Mouse (Mus musculus) kidney, adult 8-10 months (tissue): ENCODE measurements at regions not wholly inside any gene's neighbourhood (a gene's known extent, or its start where the extent isn't known, plus 50 kb on each side); places are given as distances from the start of the nearest gene placed in this dataset.
A peak's percentile ranks its signal among the peaks of the same experiment; 100 is the strongest.
"Not testable (repeated sequence)": the region's sequence is repeated elsewhere in the genome, so short reads cannot be mapped to it uniquely, and the experiment has no call there.

Experiments used
- DNase-seq, 2 experiments: peaks; one replicate each; pipeline ENCODE4 v3.0.0; 2022

GRCm38 (mm10) chr10:62055408-62055807 lies 76.5 kb upstream of the Col13a1 start:
- peak; percentile 14 to 67 for DNase-seq

GRCm38 (mm10) chr10:62049782-62050192 lies 70.9 kb upstream of the Col13a1 start:
- peak; percentile 38 to 45 for DNase-seq

DNA sequence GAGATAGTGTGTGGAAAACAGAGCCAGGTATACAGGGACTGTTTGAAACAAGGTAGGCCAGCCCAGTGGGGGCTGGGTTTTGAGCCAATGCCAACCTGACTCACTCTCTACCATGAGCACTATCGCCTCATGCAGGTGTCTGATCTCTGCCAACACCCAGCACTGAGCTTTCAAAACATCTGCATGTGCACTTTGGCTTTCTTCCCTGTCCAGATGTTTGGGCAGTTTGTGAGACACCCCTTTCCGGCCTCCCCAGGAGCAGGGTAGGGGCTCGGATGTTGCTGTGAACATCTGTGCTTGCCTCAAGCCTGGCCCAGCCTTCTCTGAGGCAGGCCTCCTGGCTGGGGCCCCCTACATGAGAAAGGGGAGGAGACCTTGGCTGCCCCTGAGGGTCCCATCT lies 65.5 kb upstream of the Col13a1 start:
- no peak for DNase-seq

DNA sequence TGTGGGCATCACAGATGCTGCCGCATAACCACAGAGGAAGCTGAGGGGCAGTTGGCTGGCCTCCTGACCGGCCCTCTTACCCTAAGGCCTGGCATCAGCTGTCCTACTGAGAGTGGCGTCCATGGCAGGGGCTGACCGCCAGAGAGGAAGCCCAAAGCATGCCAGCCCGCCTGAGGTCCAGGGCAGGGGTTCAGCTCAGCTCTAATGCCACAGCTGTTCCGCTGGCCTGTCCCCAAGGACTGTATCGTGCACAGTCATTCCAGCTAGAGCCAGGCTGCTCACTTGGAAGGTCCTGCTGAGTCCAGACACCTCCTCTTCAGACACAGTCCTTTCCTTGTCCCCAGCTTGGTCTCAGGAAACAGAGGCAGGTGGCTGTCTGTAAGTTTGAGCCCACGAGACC lies 61.0 kb upstream of the Col13a1 start:
- no peak for DNase-seq

DNA sequence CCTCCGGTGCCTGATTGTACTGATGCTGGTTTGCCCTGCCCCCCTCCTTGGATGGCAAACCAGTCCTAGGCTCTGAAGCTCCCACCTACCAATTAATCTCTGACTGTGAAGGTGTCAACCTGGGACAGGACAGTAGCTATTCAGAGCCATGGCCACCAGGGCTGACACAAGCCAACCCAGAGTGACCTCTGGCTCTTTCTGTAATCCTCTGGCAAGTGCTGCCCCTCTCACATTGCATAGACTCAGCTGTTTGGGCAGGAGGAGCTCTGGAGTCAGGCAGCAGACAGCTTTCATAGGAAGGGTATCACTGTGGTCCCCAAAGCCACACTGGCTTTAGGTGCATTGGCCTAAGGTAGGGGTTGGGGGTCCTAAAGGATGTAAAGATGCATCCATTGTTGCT lies 59.7 kb upstream of the Col13a1 start:
- DNase-seq: no peak

DNA sequence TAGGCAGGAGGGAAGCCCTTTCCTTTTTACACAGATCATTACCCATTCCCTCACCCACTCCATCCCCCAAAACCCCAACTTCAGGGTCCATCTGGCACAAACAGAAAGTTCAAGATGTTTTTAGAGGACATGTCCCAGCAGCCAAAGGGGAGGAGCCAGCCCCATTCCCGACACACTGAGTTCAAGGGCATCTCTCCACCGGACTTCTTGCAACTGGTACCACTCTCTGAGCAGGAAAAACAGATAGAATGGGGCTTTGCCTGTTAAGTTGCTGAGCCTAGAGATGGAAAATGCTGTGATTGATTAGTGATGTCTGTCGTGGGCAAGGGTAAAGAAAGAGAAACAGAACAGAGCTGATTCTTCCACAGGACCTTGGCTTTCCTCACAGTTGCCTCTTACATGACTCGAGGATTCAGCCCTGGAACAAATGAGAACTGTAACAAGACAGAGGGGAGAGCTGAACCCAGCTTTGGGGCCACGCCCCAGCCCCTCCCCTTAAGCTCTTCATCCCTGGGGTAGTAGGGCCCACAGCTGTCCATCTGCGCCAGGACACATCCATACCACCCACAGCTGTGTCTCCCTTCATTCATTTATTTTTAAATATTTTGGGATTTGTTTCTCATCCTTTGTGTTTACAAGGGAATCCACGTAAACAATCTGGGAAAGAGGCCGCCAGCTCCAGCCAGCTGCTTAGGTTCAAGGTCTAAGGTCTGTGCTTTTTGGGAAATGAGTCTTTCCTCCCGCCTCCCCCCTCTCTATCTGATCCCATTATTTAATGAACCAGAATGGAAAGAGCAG lies 58.7 kb upstream of the Col13a1 start:
- no peak for DNase-seq

GRCm38 (mm10) chr10:62036815-62037214 lies 57.9 kb upstream of the Col13a1 start:
- DNase-seq: no peak

GRCm38 (mm10) chr10:62034291-62034690 lies 55.4 kb upstream of the Col13a1 start:
- no peak for DNase-seq

DNA sequence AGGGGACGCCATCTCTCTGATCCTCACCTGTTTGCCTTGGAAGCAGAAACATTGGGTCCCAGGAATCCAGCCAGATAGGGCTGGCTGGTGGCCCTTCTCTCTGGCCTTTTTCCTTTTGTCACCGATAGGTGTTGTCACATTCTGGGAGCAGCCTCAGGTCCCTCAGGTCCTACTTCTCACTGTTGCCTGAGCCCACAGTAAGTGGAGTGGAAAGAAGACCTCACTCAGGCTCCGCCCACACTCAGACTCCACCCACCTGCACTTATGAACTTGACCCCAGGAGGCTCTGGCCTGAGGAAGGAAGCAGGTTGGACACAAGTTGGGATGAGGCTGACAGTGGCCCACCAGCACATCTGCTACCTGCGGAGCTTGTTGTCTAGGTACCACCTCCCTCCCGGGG lies 54.8 kb upstream of the Col13a1 start:
- DNase-seq: no peak

DNA sequence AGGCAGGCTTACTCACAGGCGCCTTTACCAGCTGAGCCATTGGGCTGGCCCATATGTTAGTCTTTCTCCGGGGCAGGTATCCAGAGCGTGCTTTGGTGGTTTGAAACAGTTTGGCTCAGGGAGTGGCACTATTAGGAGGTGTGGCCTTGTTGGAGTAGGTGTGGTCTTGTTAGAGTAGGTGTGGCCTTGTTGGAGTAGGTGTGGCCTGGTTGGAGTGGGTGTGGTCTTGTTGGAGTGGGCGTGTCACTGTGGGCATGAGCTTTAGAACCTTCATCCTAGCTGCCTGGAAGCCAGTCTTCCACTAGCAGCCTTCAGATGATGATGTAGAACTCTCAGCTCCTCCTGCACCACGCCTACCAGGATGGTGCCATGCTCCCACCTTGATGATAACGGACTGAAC lies 53.1 kb upstream of the Col13a1 start:
- not testable (repeated sequence) for DNase-seq

- DNase-seq: no peak
Measured at GRCm38 (mm10) chr10:62029271-62029670, 50.4 kb upstream of the Col13a1 start.
